Mouse (Mus musculus) adrenal gland, adult (tissue): ENCODE measurements around the gene Akirin1.
A peak's percentile ranks its signal among the peaks of the same experiment; 100 is the strongest.

Experiments used
- DNase-seq, 2 experiments: peaks; one replicate each; pipeline ENCODE4 v3.0.0; 2022 to 2023; ENCODE audit warnings: low spot score in 1 of 2; ENCODE audit not compliant: inconsistent age in 2 of 2

The Akirin1 gene

DNA sequence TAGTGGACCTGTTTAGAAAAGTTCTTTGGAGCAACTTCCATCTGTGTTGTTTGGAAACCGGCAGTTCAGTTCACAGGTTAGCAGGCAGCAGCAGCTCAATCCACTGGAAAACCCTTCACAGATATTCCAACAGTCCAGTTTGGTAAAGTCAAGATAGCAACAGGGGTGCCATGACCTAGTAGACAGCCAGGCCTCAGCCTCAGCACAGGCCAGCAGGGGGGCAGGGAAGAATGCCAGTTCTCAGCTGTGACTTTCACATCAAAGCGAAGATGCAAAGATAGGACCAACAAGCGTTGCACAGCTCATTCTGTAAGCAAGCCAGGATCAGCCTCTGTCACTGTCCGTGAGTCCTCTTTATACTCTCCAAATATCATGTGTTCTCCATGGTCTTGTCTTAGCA is 28.4 kb downstream of the Akirin1 start:
- no peak for DNase-seq

GRCm38 (mm10) chr4:123718434-123718780 is 31.7 kb downstream of the Akirin1 start:
- DNase-seq = no peak

DNA sequence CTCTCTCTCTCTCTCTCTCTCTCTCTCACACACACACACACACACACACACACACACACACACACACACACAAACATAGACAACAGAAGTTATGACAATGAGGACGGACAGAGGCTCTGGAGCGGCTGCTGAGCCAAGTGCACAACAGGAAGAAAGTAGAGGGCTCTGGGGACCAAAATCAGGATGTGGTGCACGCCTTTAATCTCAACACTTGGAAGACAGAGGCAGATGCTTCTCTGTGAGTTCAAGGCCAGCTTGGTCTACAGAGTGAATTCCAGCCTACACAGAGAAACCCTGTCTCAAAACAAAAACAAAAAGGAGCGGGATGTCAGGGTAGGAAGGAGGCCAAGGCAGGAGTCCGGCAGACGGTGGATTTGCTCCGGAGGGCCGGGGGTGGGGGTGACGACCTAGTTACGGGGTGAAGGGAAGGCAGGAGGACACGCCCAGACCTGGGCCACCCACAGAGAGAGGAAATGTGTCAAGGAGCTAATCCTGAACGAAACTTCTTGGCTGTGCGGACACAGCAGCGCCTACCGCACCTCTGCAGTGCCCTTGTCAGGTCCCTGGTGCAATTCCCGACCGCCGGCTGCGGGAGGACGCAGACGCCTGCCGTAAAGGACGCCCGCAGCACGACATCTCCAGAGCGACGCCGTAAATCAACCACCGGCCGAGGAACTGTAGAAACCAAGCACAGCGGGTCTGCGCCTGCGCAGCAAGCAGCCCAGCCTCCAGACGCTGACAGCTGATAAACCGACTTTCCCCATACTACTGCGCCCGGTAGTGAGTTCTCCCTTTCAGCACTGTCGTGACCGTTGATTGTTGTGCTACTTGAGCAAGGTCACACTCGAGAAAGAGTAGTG is 32.3 kb downstream of the Akirin1 start, which contains the start of gene Ndufs5:
Ndufs5 (minus strand) TSS at position 629 of the 860 bp plus-strand sequence.
- DNase-seq = peak; percentile 96 to 97

- no peak for DNase-seq
Observed at GRCm38 (mm10) chr4:123712431-123712830, 37.7 kb downstream of the Akirin1 start.

DNA sequence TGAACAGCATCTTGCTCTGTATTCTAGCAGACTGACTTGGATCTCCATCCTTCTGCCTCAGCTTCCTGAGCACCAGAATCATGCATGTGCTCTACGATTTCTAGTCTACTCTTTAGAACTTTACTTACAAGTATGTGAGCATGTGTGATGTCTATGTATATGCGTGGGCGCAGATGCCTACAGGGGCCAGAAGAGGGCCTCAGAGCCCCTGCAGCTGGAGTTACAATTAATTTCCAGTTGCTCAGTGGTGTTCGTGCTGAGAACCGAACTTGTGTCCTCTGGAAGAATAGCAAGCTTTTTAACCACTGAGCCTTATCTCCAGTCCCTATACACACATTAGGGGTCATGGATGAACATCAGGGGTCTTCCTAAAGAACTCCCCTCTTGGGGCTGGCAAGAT is 42.8 kb downstream of the Akirin1 start:
- no peak for DNase-seq

GRCm38 (mm10) chr4:123705340-123705739 is 44.8 kb downstream of the Akirin1 start:
- DNase-seq = no peak

GRCm38 (mm10) chr4:123693384-123693783 is 56.8 kb downstream of the Akirin1 start:
- DNase-seq = no peak

GRCm38 (mm10) chr4:123692071-123692470 is 58.1 kb downstream of the Akirin1 start:
- DNase-seq = no peak

- DNase-seq = peak; percentile 69 to 90
Observed at GRCm38 (mm10) chr4:123690311-123690710, 59.8 kb downstream of the Akirin1 start.

DNA sequence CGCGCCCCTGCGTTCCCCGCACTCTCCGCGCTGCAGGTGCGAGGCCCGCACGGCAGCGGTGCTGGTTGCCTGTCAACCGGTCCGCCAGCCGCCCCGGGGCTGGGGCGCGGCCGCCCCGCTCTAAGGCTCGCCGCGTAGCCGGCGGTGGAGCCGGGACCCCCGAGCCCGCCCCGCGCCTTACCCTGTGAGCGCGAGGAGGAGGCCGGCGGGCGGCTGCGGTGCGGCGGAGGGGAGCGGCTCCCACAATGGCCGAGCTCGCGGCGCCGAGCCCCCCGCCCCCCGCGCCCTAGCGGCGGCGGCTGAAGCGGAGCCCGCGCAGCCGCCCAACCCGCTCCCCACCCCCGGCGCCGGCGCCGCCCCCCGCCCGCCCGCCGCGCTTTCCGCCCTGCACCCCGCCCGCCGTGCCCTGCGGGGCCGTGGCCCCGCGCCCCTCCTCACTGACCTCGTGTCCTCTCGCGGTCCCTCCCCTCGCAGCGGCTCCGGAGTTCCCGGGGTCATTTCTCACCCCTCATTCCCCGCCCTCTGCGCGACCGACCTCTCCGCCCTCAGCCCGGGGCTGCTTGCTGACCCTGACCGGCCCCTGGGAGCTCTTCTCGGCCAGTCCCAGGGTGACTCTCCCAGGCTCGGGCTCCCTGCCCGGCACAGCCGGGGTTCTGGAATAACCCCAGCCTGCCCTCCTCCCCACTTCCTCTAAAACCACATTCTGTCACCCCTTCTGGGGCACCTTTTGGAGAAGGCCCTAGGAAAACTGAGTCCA is 62.9 kb downstream of the Akirin1 start:
- DNase-seq = peak; percentile 63 to 84

- peak; percentile 35 to 64 for DNase-seq
Observed at GRCm38 (mm10) chr4:123686368-123687024, 63.6 kb downstream of the Akirin1 start.

GRCm38 (mm10) chr4:123685506-123686242 is 64.5 kb downstream of the Akirin1 start:
- no peak for DNase-seq

DNA sequence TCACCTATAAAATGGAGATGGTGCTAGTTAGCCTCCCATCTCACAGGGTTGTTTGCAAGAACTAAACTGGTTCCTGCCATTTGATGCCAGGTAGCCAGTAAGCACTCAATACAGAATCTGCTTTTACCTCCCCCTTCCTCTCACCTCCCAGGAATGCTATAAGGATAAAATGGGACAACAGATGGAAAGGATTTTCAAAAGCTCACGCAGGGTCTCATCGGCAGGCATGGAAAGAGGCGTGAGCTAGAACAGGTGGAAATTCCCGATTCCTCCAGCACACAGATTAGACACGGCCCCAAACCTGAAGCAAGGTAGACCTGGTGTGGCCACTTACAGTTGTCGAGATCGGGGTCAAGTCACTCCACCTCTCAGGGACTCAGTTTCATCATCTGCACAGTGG is 65.1 kb downstream of the Akirin1 start:
- no peak for DNase-seq
